Mouse (Mus musculus): Measurements from ENCODE around the gene Zbtb5. TPM values are rescaled to one million over a fixed set of nuclear protein-coding genes. Genes with fewer than 3 reads are reported as not detected.

Zbtb5 gene
- polyA plus RNA-seq, 1 experiment from 2014 or later: 52.1 TPM

DNA sequence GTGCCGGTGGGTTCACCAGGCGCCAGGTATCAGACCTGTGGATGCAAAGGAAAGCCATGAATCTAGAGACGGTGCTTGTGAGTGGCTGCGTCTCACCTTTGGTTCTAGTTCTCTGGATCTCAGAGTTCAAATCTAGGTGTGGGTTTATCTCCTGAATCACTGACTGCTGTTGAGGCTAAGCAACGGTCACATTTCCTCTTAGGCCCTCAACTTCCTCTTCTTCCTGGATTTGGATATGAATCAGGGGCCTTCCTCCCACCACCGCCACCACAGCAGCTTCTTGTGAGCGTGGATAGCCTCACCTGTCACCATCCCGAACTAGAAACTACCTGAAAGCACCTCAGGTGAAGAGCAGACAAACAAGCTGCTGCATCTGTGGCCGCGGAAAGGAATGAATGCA lies 23.8 kb upstream of the Zbtb5 start:
- Histone ChIP-seq H3K27me3 (no peaks in the 10 kb centered on the region), H3K4me1 (replicated peaks) (no peaks in the 10 kb centered on the region), H3K27ac (no peak overlapping the region), H3K4me3 (replicated peaks) (no peak overlapping the region), H3K9ac (replicated peaks) (no peak overlapping the region), H3K9me3 (no peaks in the 10 kb centered on the region), H3K4me2 (replicated peaks) (no peak overlapping the region), H3K36me3 (peaks cover 78% of the 10 kb centered on the region)
- WGBS: 93% methylated on average over 10 of the region's 10 CpGs
- ATAC-seq: no peak

DNA sequence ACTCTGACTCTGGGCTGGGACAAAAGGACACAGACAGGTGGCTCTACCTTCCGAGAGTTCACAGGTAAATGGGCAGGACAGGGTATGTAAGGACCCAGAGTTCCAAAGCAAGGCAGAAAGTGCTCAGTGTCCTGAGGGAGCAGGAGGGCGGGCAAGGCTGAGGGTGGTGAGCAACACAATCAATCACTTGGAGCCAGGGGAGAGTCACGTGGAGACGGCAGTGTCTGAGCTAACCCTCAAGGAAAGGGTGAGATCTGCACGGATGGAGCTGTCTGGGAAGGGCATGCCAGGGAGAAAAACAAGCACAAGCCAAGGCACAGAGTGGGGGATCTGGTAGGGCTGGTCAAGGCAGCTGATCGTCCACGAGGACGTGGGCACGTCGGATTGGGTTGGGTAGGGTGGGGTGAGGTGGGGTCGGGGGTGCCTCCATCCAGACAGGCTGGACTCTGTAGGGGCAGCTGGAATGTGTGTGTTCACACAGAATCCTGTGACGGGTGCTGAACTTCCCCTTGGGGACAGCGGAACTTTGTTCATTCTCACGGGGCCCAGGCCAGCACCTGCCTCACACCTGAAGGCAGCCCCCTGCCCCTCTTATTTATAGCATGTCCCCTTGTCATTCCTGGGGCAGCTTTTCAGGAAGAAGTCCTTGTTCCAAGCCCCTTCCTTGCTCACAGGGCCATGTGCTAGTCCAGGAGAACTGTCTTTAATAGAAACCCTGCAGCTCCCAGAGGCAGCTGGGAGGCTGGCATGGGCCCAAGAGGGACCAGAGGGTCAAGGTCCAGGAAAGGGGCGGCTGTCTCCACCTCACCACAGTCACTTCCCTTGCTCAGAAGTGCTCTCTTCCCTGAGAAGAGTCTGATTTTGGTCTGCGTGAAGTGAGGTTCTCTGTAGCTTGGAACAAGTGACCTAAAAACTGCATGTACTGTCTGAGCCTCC lies 22.7 kb upstream of the Zbtb5 start:
- WGBS: 83% methylated on average over 16 of the region's 16 CpGs
- no peak overlapping the region for H3K9ac ChIP-seq (replicated peaks)
- no peaks in the 10 kb centered on the region for H3K9me3 ChIP-seq
- H3K4me2 ChIP-seq (replicated peaks): no peak overlapping the region
- no peak overlapping the region for H3K27ac ChIP-seq
- H3K4me1 ChIP-seq (replicated peaks): no peaks in the 10 kb centered on the region
- H3K27me3 ChIP-seq: no peaks in the 10 kb centered on the region
- no peak overlapping the region for H3K4me3 ChIP-seq (replicated peaks)
- peaks cover 78% of the 10 kb centered on the region for H3K36me3 ChIP-seq
- ATAC-seq: no peak; the same call in 1 of the 2 replicates

- Histone ChIP-seq H3K36me3 (peaks cover 92% of the 10 kb centered on the region), H3K4me1 (replicated peaks) (no peaks in the 10 kb centered on the region), H3K4me3 (replicated peaks) (no peak overlapping the region), H3K27ac (no peak overlapping the region), H3K4me2 (replicated peaks) (no peak overlapping the region), H3K27me3 (no peaks in the 10 kb centered on the region), H3K9ac (replicated peaks) (no peak overlapping the region), H3K9me3 (no peaks in the 10 kb centered on the region)
- 91% methylated on average over 9 of the region's 9 CpGs for WGBS
- no peak for ATAC-seq
Observed at GRCm38 (mm10) chr4:45032586-45032985, 20.4 kb upstream of the Zbtb5 start.

GRCm38 (mm10) chr4:45026459-45026858 lies 14.2 kb upstream of the Zbtb5 start:
- 79% methylated on average over 4 of the region's 4 CpGs for WGBS
- Histone ChIP-seq H3K9ac (replicated peaks) (no peak overlapping the region), H3K4me2 (replicated peaks) (no peak overlapping the region), H3K9me3 (no peaks in the 10 kb centered on the region), H3K4me1 (replicated peaks) (no peaks in the 10 kb centered on the region), H3K4me3 (replicated peaks) (no peak overlapping the region), H3K27ac (no peak overlapping the region), H3K36me3 (peaks cover 86% of the 10 kb centered on the region), H3K27me3 (no peaks in the 10 kb centered on the region)
- ATAC-seq: no peak

GRCm38 (mm10) chr4:45019009-45019408 lies 6.8 kb upstream of the Zbtb5 start:
- no peak overlapping the region for H3K27ac ChIP-seq
- H3K36me3 ChIP-seq: peaks cover 22% of the 10 kb centered on the region
- WGBS: 2% methylated on average over 14 of the region's 14 CpGs
- H3K9ac ChIP-seq (replicated peaks): peak overlapping the region; percentile 77
- peak; percentile 51 for ATAC-seq
- H3K4me3 ChIP-seq (replicated peaks): peak overlapping the region; percentile 56
- peak overlapping the region; percentile 96 for H3K4me2 ChIP-seq (replicated peaks)
- no peaks in the 10 kb centered on the region for H3K27me3 ChIP-seq
- H3K4me1 ChIP-seq (replicated peaks): peaks cover 28% of the 10 kb centered on the region
- no peaks in the 10 kb centered on the region for H3K9me3 ChIP-seq

DNA sequence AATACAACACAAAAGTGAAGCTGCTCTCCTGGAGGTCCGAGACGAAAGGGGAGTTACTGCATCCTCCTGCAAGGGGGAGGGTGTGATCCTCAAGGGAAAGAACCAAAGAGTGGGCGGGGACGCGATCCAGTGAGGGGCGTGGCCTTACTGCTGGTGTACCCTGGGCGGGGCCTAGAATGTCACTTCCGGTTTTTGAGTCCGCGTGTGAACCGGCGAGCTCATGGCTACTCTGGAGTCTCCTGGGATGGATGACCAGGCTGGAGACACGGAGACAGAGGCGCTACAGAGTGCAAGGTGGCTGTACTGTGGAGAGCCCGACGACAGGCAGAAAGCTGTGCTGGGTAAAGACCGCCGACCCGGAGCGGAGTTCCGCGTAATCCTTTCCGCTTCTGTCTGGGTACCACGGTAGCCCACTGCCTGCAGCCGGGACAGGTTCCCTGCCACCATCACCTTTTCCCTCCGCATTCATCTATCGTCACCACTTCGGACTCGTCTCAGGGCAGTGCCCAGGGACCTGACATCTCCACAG lies 6.3 kb upstream of the Zbtb5 start, which contains the start of gene Polr1e:
Gene Polr1e, plus strand, starts transcription at position 132 of the 529 bp plus-strand sequence.
- ATAC-seq: peak; percentile 90
- H3K4me3 ChIP-seq (replicated peaks): peak within 1 kb of the TSS; percentile 56
- H3K4me1 ChIP-seq (replicated peaks): peaks cover 30% of the 10 kb centered on the region
- peaks cover 17% of the 10 kb centered on the region for H3K36me3 ChIP-seq
- no peaks in the 10 kb centered on the region for H3K27me3 ChIP-seq
- H3K27ac ChIP-seq: peak within 1 kb of the TSS; percentile 31; the same call in 1 of the 2 replicates
- peak within 1 kb of the TSS; percentile 96 for H3K4me2 ChIP-seq (replicated peaks)
- H3K9ac ChIP-seq (replicated peaks): peak within 1 kb of the TSS; percentile 77
- no peaks in the 10 kb centered on the region for H3K9me3 ChIP-seq
- WGBS: 1% methylated on average over 29 of the region's 29 CpGs

GRCm38 (mm10) chr4:45015615-45016014 lies 3.4 kb upstream of the Zbtb5 start:
- Histone ChIP-seq H3K4me3 (replicated peaks) (no peak overlapping the region), H3K9ac (replicated peaks) (peak overlapping the region; percentile 32; the same call in 1 of the 2 replicates), H3K27ac (no peak overlapping the region), H3K27me3 (no peaks in the 10 kb centered on the region), H3K36me3 (no peaks in the 10 kb centered on the region), H3K9me3 (no peaks in the 10 kb centered on the region), H3K4me2 (replicated peaks) (no peak overlapping the region), H3K4me1 (replicated peaks) (peaks cover 40% of the 10 kb centered on the region)
- 11% methylated on average over 3 of the region's 3 CpGs for WGBS
- no peak for ATAC-seq

- Histone ChIP-seq H3K4me2 (replicated peaks) (peak overlapping the region; percentile 78), H3K9ac (replicated peaks) (peak overlapping the region; percentile 77), H3K4me3 (replicated peaks) (peak overlapping the region; percentile 68), H3K27me3 (no peaks in the 10 kb centered on the region), H3K4me1 (replicated peaks) (peaks cover 33% of the 10 kb centered on the region), H3K9me3 (no peaks in the 10 kb centered on the region), H3K36me3 (no peaks in the 10 kb centered on the region), H3K27ac (no peak overlapping the region)
- WGBS: 13% methylated on average over 2 of the region's 2 CpGs
- ATAC-seq: no peak
Observed at GRCm38 (mm10) chr4:45013537-45013936, 1.3 kb upstream of the Zbtb5 start.

GRCm38 (mm10) chr4:45013031-45013431 lies 819 bp upstream of the Zbtb5 start:
- Histone ChIP-seq H3K9ac (replicated peaks) (peak overlapping the region; percentile 77), H3K27ac (peak overlapping the region; percentile 72), H3K36me3 (no peaks in the 10 kb centered on the region), H3K4me3 (replicated peaks) (peak overlapping the region; percentile 68), H3K27me3 (no peaks in the 10 kb centered on the region), H3K9me3 (no peaks in the 10 kb centered on the region), H3K4me1 (replicated peaks) (peaks cover 31% of the 10 kb centered on the region), H3K4me2 (replicated peaks) (peak overlapping the region; percentile 78)
- under 1% methylated on average over 13 of the region's 13 CpGs for WGBS
- ATAC-seq: no peak

- Histone ChIP-seq H3K9me3 (no peaks in the 10 kb centered on the region), H3K27ac (peak overlapping the region; percentile 97), H3K4me1 (replicated peaks) (peaks cover 29% of the 10 kb centered on the region), H3K4me3 (replicated peaks) (peak overlapping the region; percentile 90), H3K9ac (replicated peaks) (peak overlapping the region; percentile 95), H3K27me3 (no peaks in the 10 kb centered on the region), H3K4me2 (replicated peaks) (peak overlapping the region; percentile 79), H3K36me3 (no peaks in the 10 kb centered on the region)
- under 1% methylated on average over 31 of the region's 31 CpGs for WGBS
- ATAC-seq: peak; percentile 87
Observed at GRCm38 (mm10) chr4:45011581-45012104, 569 bp downstream of the Zbtb5 start.

DNA sequence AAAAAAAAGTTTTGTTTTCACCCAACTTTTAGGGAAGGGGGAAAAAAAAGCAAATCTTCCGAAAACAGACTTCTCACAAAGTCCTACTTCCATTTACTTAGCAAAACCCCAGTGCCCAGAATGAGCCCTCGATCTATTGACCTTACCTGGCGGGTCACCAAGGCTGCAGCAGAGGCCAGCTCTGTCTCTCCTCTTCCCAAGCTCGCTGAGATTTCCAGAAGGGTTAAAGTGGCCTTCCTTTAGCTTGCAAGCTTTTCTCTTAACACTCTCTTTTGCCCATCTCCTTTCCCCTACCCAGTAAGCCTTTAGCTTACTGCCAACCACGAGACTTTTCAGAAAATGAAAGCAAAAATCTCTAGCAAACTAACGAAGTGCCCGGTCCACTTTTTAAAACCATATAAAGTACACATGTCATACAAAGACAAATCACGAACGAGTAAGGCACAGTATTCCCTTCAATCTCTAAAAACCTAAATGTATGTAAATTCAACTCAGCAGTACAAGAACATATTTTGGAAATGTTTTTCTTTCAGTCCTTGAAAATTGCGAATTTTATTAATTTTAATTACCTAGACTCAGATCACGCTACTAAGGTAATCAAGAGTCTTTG lies 1.3 kb downstream of the Zbtb5 start:
- H3K27ac ChIP-seq: peak overlapping the region; percentile 97; the same call in 1 of the 2 replicates
- H3K4me3 ChIP-seq (replicated peaks): peak overlapping the region; percentile 90
- H3K27me3 ChIP-seq: no peaks in the 10 kb centered on the region
- peak overlapping the region; percentile 79 for H3K4me2 ChIP-seq (replicated peaks)
- H3K9ac ChIP-seq (replicated peaks): peak overlapping the region; percentile 95
- no peak for ATAC-seq
- H3K36me3 ChIP-seq: no peaks in the 10 kb centered on the region
- no peaks in the 10 kb centered on the region for H3K9me3 ChIP-seq
- H3K4me1 ChIP-seq (replicated peaks): peaks cover 29% of the 10 kb centered on the region
- WGBS: 10% methylated on average over 11 of the region's 11 CpGs

DNA sequence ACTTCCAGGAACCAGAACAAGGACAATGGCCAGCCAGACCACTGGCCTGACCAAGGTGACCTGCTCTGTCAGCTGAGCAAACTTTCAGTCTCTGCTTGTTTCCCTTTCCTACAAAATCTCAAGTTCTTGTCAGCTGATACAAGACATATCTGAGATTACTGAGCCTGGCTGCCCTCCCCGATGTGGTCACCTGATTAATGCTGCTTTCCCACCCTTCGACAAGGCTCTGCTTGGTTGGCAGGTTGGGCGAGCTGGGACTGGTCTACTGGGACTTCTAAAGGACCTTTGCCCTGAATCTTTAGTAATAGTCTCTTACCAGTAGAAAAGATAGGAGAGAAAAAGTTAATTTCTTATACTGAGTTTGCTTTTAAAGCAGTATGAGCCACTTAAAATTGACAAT lies 6.8 kb downstream of the Zbtb5 start:
- H3K4me3 ChIP-seq (replicated peaks): no peak overlapping the region
- WGBS: 95% methylated on average over 3 of the region's 3 CpGs
- no peaks in the 10 kb centered on the region for H3K9me3 ChIP-seq
- peaks cover 9% of the 10 kb centered on the region; the same call in 1 of the 2 replicates for H3K36me3 ChIP-seq
- no peak overlapping the region for H3K4me2 ChIP-seq (replicated peaks)
- peaks cover 11% of the 10 kb centered on the region for H3K4me1 ChIP-seq (replicated peaks)
- H3K27me3 ChIP-seq: no peaks in the 10 kb centered on the region
- H3K9ac ChIP-seq (replicated peaks): no peak overlapping the region
- H3K27ac ChIP-seq: no peak overlapping the region
- no peak for ATAC-seq

All from midbrain, embryonic 13.5 days (tissue).